Mouse (Mus musculus): ENCODE measurements around the gene Endog. TPM values are rescaled to one million over a fixed set of nuclear protein-coding genes. Genes with fewer than 3 reads are reported as not detected.
A peak's percentile ranks its signal among the peaks of the same experiment; 100 is the strongest.
"Not testable (repeated sequence)": the region's sequence is repeated elsewhere in the genome, so short reads cannot be mapped to it uniquely, and the experiment has no call there.

Gene Endog
- polyA plus RNA-seq, 1 experiment from 2014 or later = 18.4 TPM

GRCm38 (mm10) chr2:30134928-30135620, 36.2 kb upstream of the Endog start:
- no peak overlapping the region for H3K27ac ChIP-seq
- peaks cover 21% of the 10 kb centered on the region for H3K4me1 ChIP-seq (replicated peaks)
- no peaks in the 10 kb centered on the region for H3K9me3 ChIP-seq
- H3K9ac ChIP-seq (replicated peaks) = peak overlapping the region; percentile 67; the same call in 1 of the 2 replicates
- peak overlapping the region; percentile 68 for H3K4me3 ChIP-seq (replicated peaks)
- H3K27me3 ChIP-seq = no peaks in the 10 kb centered on the region
- H3K4me2 ChIP-seq = peak overlapping the region; percentile 94
- WGBS = 76% methylated on average over 10 of the region's 10 CpGs
- ATAC-seq (ENCODE audit: insufficient number of reproducible peaks, insufficient read depth, low FRiP score, low TSS enrichment, low read depth) = no peak
- H3K36me3 ChIP-seq = peaks cover 45% of the 10 kb centered on the region

DNA sequence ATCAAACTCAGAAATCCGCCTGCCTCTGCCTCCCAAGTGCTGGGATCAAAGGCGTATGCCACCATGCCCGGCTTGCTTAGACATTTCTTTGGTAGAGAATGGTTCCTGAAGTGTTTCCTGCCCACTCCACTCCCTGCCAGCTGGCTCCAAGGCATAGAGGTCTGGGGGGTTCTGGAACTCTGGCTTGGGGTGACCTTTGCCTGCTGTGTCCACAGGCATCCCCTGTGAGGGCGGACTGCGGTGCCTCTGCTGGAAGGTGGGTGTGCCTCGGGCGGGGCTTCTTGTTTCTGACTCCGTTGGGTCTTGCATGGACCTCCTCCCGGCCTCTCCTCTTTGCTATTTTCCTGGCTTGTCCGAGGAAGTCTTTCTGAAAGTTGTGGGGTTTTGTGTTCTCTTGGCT, 34.8 kb upstream of the Endog start:
- no peaks in the 10 kb centered on the region for H3K27me3 ChIP-seq
- no peaks in the 10 kb centered on the region for H3K9me3 ChIP-seq
- no peak overlapping the region for H3K27ac ChIP-seq
- H3K9ac ChIP-seq (replicated peaks) = no peak overlapping the region
- peaks cover 21% of the 10 kb centered on the region for H3K4me1 ChIP-seq (replicated peaks)
- WGBS = 90% methylated on average over 10 of the region's 10 CpGs
- no peak overlapping the region for H3K4me3 ChIP-seq (replicated peaks)
- H3K4me2 ChIP-seq = no peak overlapping the region
- H3K36me3 ChIP-seq = peaks cover 59% of the 10 kb centered on the region
- no peak for ATAC-seq (ENCODE audit: insufficient number of reproducible peaks, insufficient read depth, low FRiP score, low TSS enrichment, low read depth)

DNA sequence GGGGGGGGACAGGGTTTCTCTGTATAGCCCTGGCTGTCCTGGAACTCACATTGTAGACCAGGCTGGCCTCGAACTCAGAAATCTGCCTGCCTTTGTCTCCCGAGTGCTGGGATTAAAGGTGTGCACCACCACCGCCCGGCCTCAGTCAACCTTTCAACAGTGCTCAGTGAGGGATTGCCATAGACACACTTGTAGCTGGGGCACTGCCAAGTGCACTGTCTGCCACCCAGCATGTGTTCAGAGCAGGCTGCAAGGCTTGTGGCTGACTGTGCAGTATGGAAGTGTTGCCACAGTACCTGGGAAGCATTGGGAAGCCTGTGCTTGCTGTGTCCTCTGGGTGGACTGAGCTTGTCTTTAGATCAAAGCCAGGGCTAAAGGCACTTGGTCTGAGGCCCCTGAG, 31.3 kb upstream of the Endog start:
- not testable (repeated sequence) for H3K9ac ChIP-seq (replicated peaks); ATAC-seq (ENCODE audit: insufficient number of reproducible peaks, insufficient read depth, low FRiP score, low TSS enrichment, low read depth); H3K4me2 ChIP-seq; H3K4me1 ChIP-seq (replicated peaks); H3K27ac ChIP-seq; H3K9me3 ChIP-seq; H3K27me3 ChIP-seq; H3K4me3 ChIP-seq (replicated peaks)
- 96% methylated on average over 4 of the region's 4 CpGs for WGBS
- H3K36me3 ChIP-seq = peaks cover 94% of the 10 kb centered on the region

DNA sequence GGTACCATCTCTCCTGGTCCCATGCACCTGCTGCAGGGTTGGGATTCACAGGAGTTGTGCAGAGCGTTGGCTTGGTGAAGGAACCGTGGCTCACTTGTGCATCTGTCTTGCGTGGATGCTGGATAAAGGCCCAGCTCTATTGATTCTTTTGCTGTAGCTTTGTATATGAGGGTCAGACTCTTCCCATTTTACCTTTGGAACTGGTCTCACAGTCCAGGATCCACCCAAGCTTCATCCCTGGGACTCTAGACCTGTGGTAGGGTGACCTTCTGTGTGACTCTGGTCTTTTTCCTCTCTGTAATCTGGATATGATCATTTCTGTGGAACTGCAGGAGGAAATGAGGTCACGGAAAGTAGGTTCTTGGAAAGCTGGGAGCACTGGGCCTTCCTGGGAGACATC, 26.9 kb upstream of the Endog start:
- no peak overlapping the region for H3K4me3 ChIP-seq (replicated peaks)
- no peaks in the 10 kb centered on the region for H3K27me3 ChIP-seq
- 97% methylated on average over 4 of the region's 4 CpGs for WGBS
- H3K9me3 ChIP-seq = no peaks in the 10 kb centered on the region
- no peak overlapping the region for H3K27ac ChIP-seq
- H3K36me3 ChIP-seq = peaks cover 92% of the 10 kb centered on the region
- H3K4me2 ChIP-seq = no peak overlapping the region
- H3K9ac ChIP-seq (replicated peaks) = no peak overlapping the region
- no peaks in the 10 kb centered on the region for H3K4me1 ChIP-seq (replicated peaks)
- no peak for ATAC-seq (ENCODE audit: insufficient number of reproducible peaks, insufficient read depth, low FRiP score, low TSS enrichment, low read depth)

- Histone ChIP-seq H3K36me3 (peaks cover 88% of the 10 kb centered on the region), H3K9ac (replicated peaks) (no peak overlapping the region), H3K4me1 (replicated peaks) (no peaks in the 10 kb centered on the region), H3K27me3 (no peaks in the 10 kb centered on the region), H3K4me3 (replicated peaks) (no peak overlapping the region), H3K9me3 (no peaks in the 10 kb centered on the region), H3K27ac (no peak overlapping the region), H3K4me2 (no peak overlapping the region)
- 93% methylated on average over 4 of the region's 4 CpGs for WGBS
- no peak for ATAC-seq (ENCODE audit: insufficient number of reproducible peaks, insufficient read depth, low FRiP score, low TSS enrichment, low read depth)
These were observed 23.8 kb upstream of the Endog start for GRCm38 (mm10) chr2:30147466-30147865.

DNA sequence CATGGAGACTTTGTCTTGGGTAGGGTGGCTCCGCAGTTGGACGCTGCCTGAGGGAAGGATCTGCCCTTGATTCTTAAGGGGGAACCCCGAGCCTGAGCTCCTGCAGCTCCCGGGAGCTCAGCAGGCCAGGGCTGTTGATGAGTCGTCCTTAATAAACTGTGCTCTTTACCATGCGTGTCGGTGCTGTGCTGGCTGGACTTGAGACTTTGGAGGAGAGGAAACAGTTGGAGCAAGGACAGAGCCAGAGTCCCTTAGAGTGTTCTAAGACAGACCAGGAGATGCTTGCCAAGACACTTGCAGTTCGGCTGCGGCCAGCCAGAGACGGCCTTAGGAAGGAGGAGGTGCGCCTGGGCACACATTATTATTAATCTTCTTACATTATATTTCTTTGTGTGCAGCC, 19.5 kb upstream of the Endog start:
- H3K27ac ChIP-seq = no peak overlapping the region
- H3K36me3 ChIP-seq = peaks cover 51% of the 10 kb centered on the region
- 88% methylated on average over 11 of the region's 11 CpGs for WGBS
- no peaks in the 10 kb centered on the region for H3K27me3 ChIP-seq
- no peak overlapping the region for H3K4me2 ChIP-seq
- no peak overlapping the region for H3K9ac ChIP-seq (replicated peaks)
- ATAC-seq (ENCODE audit: insufficient number of reproducible peaks, insufficient read depth, low FRiP score, low TSS enrichment, low read depth) = no peak
- no peaks in the 10 kb centered on the region for H3K9me3 ChIP-seq
- no peak overlapping the region for H3K4me3 ChIP-seq (replicated peaks)
- H3K4me1 ChIP-seq (replicated peaks) = no peaks in the 10 kb centered on the region

GRCm38 (mm10) chr2:30152616-30153015, 18.7 kb upstream of the Endog start:
- H3K4me2 ChIP-seq = no peak overlapping the region
- H3K4me1 ChIP-seq (replicated peaks) = no peaks in the 10 kb centered on the region
- 87% methylated on average over 8 of the region's 8 CpGs for WGBS
- H3K27me3 ChIP-seq = no peaks in the 10 kb centered on the region
- H3K4me3 ChIP-seq (replicated peaks) = no peak overlapping the region
- H3K27ac ChIP-seq = 0 out of 2 replicates have a peak overlapping the region, but pooled peaks have one; percentile 23
- H3K36me3 ChIP-seq = peaks cover 43% of the 10 kb centered on the region
- no peak for ATAC-seq (ENCODE audit: insufficient number of reproducible peaks, insufficient read depth, low FRiP score, low TSS enrichment, low read depth)
- no peaks in the 10 kb centered on the region for H3K9me3 ChIP-seq
- H3K9ac ChIP-seq (replicated peaks) = no peak overlapping the region

GRCm38 (mm10) chr2:30159871-30160270, 11.4 kb upstream of the Endog start:
- WGBS = 86% methylated on average over 8 of the region's 10 CpGs
- H3K4me3 ChIP-seq (replicated peaks); ATAC-seq (ENCODE audit: insufficient number of reproducible peaks, insufficient read depth, low FRiP score, low TSS enrichment, low read depth); H3K4me1 ChIP-seq (replicated peaks); H3K9ac ChIP-seq (replicated peaks); H3K4me2 ChIP-seq; H3K36me3 ChIP-seq; H3K27me3 ChIP-seq; H3K9me3 ChIP-seq; H3K27ac ChIP-seq: not testable (repeated sequence)

DNA sequence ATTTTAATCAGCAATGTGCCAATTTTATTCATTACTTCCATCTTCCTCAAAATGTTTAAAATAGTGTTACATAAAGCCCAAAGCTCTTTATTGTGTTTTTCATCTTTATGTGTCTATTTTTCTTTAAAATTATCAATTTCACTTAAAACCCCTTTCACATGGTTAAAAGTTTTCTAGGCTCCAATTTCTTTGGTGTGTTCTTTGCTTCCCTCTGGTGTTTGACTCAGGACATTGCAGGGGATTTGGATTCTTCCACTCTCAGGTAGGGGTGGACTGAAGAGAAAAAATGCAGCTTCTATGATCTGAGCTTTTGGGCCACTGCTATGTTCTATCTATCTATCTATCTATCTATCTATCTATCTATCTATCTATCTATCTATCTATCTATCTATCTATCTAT, 9.5 kb upstream of the Endog start:
- Histone ChIP-seq H3K36me3 (no peaks in the 10 kb centered on the region), H3K4me3 (replicated peaks) (no peak overlapping the region), H3K9me3 (peaks cover 12% of the 10 kb centered on the region; the same call in 1 of the 2 replicates), H3K4me1 (replicated peaks) (0 out of 2 replicates have a peak, but pooled peaks cover 3% of the 10 kb centered on the region), H3K4me2 (no peak overlapping the region), H3K9ac (replicated peaks) (no peak overlapping the region), H3K27me3 (no peaks in the 10 kb centered on the region), H3K27ac (no peak overlapping the region)
- ATAC-seq (ENCODE audit: insufficient number of reproducible peaks, insufficient read depth, low FRiP score, low TSS enrichment, low read depth) = no peak

DNA sequence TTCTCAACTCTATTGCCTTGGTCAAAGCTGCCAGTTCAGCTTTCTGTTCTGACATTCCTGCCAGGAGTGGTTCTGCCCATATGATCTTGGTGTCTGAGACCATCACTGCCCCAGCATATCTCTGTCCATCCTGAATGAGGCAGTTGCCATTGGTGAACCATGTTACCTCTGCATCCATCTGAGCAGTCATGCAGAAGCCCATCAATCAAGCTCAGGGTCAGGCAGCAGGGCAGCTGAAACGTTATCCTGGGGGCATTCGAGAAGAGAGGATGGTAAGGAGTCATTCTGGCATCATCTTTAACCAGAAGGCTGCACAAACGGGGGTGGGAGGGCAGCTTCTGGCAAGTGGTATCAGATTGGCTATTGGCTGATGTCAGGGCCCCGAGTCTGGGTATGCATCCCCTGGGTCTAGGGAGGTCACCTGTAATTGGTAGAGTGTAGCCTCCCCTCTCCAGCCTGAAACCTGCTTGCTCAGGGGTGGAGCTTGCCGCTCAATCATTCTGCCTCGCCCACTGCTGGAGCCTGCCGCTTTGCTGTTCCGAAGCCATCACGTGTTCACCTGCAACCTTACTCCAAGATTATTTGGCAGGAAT, 6.9 kb upstream of the Endog start:
- ATAC-seq (ENCODE audit: insufficient number of reproducible peaks, insufficient read depth, low FRiP score, low TSS enrichment, low read depth) = no peak
- peaks cover 18% of the 10 kb centered on the region; the same call in 1 of the 2 replicates for H3K9me3 ChIP-seq

DNA sequence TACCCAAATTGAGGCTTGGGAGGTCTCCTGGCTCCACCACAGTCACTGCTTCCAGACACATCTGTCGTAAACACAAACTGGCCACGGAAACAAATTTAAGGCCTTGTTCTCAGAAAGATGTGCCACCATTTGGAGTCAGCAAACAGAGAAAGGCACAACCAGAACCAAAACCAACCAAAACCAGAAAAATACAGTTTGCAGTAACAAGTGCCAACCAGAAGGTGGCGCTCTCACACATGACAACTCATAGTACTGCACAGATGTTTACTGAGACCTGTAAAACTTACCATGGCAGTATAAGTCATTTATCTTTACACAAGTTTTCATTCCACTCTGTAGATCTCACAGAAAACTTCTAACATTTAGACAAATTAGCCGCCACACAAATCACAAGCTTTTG, 4.6 kb upstream of the Endog start:
- H3K36me3 ChIP-seq = no peaks in the 10 kb centered on the region
- H3K9ac ChIP-seq (replicated peaks) = no peak overlapping the region
- 0 out of 2 replicates have a peak, but pooled peaks cover 3% of the 10 kb centered on the region for H3K4me1 ChIP-seq (replicated peaks)
- H3K4me2 ChIP-seq = no peak overlapping the region
- H3K9me3 ChIP-seq = peaks cover 18% of the 10 kb centered on the region; the same call in 1 of the 2 replicates
- no peak overlapping the region for H3K4me3 ChIP-seq (replicated peaks)
- WGBS = 54% methylated on average over 4 of the region's 4 CpGs
- ATAC-seq (ENCODE audit: insufficient number of reproducible peaks, insufficient read depth, low FRiP score, low TSS enrichment, low read depth) = no peak
- no peaks in the 10 kb centered on the region for H3K27me3 ChIP-seq
- no peak overlapping the region for H3K27ac ChIP-seq

More for the DNA sequence above, 6.9 kb upstream of the Endog start:
- Histone ChIP-seq H3K27ac (no peak overlapping the region), H3K4me3 (replicated peaks) (no peak overlapping the region), H3K9ac (replicated peaks) (no peak overlapping the region), H3K27me3 (no peaks in the 10 kb centered on the region), H3K4me1 (replicated peaks) (0 out of 2 replicates have a peak, but pooled peaks cover 3% of the 10 kb centered on the region), H3K36me3 (no peaks in the 10 kb centered on the region), H3K4me2 (no peak overlapping the region)
- WGBS = 55% methylated on average over 9 of the region's 9 CpGs
